Mouse (Mus musculus) layer of hippocampus, postnatal 10 days (tissue): ENCODE measurements at regions not wholly inside any gene's neighbourhood (a gene's known extent, or its start where the extent isn't known, plus 50 kb on each side); places are given as distances from the start of the nearest gene placed in this dataset.

Experiments used
- DNase-seq, 2 experiments: peaks; one replicate each; pipeline ENCODE4 v3.0.0; 2021; ENCODE audit warnings: low spot score in 2 of 2

DNA sequence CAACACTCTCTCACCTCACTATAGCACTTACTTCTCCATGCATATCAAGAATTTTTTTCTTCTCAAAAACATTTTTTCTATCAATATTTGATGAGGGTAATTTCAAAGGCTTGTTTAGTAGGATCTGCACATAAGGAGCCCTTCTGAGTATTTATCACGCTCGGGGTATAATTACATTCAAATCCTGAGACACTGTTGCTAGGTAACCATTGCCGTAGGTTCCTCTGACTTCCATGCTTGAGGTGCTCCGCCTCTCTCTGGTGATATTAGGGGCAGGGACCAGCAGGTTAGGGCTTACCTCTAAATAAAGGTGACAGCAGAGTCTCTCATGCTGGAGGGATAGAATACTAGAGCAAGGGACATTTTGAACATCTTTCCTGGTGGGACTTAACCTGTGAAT is 54.4 kb upstream of the 9630041A04Rik start:
- DNase-seq = peak; percentile 6 to 15

DNA sequence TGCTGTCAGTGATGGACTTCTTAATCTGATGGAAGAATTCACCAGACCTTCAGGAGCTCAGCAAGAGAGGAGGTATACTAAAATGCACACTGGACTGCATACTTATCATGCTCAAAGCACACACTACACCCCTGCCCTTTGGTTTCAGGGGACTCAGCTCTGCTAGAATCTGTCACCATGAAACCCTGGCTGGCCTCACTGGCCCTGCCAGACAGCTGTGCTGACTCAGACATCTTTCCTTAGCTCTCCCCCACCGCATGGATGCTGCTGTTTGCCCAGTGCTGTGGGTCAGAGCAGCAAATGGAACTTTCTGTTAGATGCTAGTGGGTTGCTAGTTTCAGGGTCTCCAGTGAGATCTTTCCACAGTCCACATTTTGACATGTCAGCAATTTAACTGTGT is 64.9 kb upstream of the 9630041A04Rik start:
- DNase-seq = no peak

- no peak for DNase-seq
Observed at GRCm38 (mm10) chr9:101796063-101796462, 65.6 kb upstream of the 9630041A04Rik start.

DNA sequence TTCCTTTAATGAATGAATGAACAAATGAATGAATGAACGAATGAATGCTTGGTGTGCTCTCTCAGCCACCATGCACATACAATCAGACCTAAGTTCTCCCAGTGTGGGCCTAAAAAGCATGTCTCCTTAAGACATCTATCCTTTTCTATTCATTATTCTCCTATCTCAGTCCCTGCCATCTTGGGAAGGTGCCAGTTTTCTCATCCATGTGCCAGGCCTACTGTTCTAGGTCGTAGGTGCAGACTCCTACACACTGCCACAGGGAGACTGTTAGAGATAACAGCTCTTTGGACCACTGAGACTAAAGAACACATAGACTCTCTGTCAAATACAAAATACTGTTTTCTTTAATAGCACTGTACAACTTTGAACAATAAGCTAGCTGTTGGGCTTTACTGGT is 66.2 kb upstream of the 9630041A04Rik start:
- DNase-seq = no peak

GRCm38 (mm10) chr9:101790936-101791335 is 70.7 kb upstream of the 9630041A04Rik start:
- no peak for DNase-seq

GRCm38 (mm10) chr9:101740949-101741605 is 120.6 kb upstream of the 9630041A04Rik start:
- DNase-seq = no peak

DNA sequence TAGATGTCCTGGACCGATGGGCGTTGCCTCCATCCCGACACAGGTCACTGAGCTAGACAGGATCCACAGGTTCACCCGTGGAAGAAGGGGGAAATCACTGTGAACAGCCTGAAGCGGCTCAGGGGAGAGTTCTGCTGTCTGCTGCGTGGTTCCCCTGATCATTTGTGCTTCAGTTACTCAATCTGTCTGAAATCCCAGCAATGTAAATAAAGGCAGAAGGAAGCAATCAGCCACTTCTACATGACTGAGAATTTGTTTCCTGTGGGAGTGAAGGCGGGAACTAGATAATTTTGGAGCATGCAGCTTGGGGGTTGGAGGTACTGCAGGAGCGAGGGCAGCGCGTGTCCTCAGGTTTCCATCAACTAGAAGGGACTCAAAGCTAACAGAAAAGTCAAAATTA is 122.3 kb upstream of the 9630041A04Rik start:
- no peak for DNase-seq

DNA sequence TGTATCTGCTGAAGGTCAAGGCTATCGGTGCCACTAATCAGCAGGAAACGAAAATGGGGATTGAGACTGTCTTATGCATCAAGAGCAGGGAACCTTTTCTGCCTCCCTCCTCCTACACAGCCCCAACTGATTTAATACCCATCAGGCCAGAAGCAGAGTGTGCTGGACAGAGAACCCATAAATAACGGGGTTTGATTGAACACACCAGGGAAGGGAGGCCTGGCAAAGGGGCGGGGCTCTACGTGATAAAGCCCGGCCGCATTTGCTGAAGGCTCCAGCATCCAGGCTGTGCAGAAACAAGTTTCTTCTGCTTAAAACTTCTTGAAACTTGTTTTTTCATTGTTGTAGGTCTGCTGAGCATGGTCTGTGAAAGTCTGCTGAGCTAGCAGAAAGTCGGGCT is 127.4 kb upstream of the 9630041A04Rik start:
- no peak for DNase-seq

- no peak for DNase-seq
Observed at GRCm38 (mm10) chr9:101733611-101734225, 127.9 kb upstream of the 9630041A04Rik start.

DNA sequence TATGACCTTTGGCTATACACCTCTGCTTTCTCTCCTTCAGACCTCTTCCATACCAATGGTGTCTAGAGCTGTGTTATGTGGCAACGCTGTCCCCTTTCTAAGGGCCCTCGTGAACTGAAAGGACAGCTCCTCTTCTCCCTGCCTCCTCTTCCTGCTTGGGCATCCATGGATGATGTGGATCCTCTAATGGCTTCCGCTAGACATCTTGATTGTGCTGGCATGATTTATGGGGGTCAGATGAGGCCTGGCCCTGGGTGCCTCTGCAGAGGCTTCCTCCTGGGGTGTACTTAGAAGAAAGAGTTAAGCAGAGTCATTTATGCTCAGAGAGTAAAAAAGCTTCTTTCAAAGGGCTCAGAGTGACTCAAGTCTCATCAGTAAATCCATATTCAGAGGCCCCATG is 131.5 kb upstream of the 9630041A04Rik start:
- no peak for DNase-seq

- DNase-seq = no peak
Observed at GRCm38 (mm10) chr9:101717911-101718310, 143.7 kb upstream of the 9630041A04Rik start.

DNA sequence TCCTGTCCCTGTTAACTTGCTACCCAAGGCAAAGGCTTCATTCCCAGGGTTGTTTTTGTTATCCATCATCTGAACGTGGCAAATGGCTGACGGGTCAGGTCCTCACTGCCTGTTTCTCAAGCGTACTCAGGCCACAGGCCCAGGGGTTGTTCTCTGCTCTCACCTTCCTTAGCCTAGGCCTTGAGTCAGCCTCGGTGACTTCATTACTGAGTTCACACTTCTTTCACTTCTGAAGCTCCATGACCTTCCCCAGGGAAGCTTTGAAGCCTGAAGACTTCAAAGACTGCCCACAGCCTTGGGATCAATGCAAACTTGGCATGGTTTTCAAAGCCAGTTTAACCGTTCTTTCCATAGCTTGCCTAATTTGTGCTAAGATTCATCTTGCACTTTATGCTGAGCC is 145.3 kb upstream of the 9630041A04Rik start:
- no peak for DNase-seq

GRCm38 (mm10) chr9:101714805-101715204 is 146.8 kb upstream of the 9630041A04Rik start:
- DNase-seq = no peak

DNA sequence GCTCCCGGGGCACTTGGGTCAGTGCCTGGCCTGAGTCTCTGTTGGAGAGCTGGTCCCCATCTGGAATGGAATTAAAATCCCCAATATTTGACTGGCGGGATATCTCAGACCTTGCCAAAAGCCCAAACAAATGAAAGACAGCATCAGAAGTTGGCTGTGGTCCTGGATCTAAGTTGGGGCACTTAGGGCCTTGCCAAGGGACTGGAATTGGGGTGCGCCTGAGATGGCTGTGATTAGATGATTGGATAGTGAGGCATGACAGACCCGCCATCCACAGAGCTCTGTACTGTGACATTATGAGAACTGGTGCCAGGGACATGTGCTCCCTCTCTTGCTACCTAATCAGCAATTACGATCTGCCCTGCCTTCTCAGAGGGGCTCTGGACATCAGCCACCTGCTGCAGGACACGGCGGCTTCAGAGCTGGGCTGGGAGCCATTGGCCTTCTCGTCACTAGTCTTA is 151.0 kb upstream of the 9630041A04Rik start:
- DNase-seq = peak; percentile 6 to 20

DNA sequence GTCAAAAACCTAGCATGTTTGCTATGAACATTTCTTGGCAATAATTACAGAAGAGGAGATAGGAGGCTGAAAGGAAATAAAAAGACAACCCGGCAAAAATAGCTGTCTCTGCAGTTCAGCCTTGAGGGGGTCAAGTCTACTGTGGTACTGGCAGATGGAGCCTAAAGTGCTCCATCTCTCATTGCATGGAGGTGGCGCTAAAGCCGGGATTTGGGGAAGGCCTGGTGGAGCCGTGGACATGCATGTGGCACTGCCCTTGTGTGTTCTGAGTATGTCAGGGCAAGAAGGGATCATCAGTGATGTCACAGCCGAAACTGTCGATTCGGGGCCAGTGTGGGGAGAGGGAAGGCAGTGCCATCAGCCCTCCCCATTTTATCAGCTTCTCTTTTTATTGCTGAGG is 161.3 kb upstream of the 9630041A04Rik start:
- DNase-seq = no peak

- DNase-seq = no peak
Observed at GRCm38 (mm10) chr9:101694054-101694453, 167.6 kb upstream of the 9630041A04Rik start.

- DNase-seq = no peak
Observed at GRCm38 (mm10) chr9:101691336-101691735, 170.3 kb upstream of the 9630041A04Rik start.

- DNase-seq = no peak
Observed at GRCm38 (mm10) chr9:101690916-101691315, 170.7 kb upstream of the 9630041A04Rik start.

DNA sequence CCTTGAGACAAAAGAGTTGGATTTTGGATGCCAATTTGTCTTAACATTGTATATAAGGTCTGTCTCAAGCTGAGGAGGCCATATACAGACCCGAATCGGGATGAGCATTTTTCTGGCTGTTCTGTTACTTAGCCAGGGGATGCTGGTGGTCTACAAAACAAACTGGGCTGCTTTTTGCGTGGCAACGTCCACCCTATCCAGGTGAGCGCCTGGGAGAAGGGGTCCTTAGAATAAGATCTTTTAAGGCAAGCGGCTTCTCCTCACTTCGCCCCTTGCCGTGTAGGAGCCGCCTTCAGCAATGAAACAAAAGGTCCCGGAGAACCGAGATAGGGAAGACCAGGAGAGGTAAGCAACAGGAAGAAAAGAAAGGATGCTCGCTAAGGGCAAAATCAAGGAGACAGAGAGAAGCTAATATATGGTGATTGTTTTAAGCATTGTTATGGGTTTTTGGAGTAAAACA is 171.2 kb upstream of the 9630041A04Rik start:
- no peak for DNase-seq

DNA sequence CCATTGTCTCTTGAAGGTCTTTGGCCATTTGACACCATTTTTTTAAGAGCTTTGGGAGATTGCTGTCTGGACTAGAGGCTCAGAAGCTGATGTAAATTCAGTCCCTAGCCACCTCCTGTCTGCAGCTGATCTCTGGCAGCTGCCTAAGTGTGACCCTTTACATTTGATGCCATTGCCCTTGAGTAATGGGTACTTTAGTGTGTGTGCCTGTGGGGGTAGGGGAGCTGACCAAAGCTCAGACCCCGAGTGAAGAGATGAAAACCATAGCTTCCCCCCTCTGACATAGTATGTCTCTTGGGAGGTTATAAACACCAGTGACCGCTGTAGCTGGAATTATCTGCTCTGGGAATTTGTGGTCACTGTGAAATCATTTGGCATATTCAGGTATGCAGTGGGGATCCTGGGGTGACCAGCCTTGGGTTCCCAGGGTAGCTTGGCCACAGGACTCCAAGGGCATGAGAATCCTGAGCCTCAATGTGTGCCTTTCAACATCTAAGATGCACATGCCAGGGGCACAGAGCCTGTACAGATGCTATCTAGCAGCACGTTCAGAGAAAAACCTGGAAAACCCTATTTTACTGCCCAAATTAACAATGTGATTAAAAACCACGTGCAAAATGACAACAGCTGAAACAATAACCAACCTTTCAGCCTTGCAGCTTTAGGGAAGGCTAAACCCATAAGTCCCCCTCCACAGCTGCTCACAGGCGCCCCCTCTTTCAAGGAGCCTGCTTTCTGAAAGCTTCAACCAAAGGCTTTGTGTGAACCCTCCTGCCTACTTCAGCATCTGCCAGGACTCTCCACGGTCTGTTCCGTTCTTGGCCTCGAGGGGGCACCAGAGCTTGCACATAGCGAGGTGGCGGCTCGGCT is 171.9 kb upstream of the 9630041A04Rik start:
- peak; percentile 96 to 97 for DNase-seq

DNA sequence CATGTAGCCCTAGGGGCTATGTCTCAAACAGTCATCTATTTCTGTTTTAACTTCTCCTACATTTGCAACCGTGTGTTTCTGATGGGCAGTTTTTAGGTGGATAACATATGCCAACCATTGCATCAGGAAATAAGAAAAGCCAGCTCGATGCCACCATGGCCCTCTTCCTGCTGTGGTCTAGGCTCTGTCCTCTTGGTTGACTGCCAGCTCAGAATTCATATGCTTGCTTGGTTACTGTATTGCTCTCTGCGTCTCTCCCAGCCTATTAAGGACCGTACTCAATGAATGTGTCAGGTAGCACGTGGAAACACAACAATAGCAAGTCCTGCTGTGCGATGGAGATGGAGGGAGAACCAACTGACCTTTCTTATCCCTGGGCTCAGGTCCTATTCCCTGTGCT is 174.4 kb upstream of the 9630041A04Rik start:
- DNase-seq = no peak

GRCm38 (mm10) chr9:101677563-101677962 is 184.1 kb upstream of the 9630041A04Rik start:
- no peak for DNase-seq
